Mouse (Mus musculus): ENCODE data around the gene Nek6.

GRCm38 (mm10) chr2:38554226-38554995, 43.0 kb downstream of the Nek6 start:
- TF ChIP-seq CTCF (IDR thresholded peaks at IDR 0.05; ENCODE audit: low read depth) (no peak), EP300 (IDR thresholded peaks at IDR 0.05; ENCODE audit: low read depth) (no peak)

All from liver, embryonic 14.5 days (tissue).